Mouse (Mus musculus): ENCODE results near the gene Tex46. TPM values are rescaled to one million over a fixed set of nuclear protein-coding genes. Genes with fewer than 3 reads are reported as not detected.

Gene Tex46
- total and polyA plus RNA-seq, 2 experiments from 2014 or later, result not detected

DNA sequence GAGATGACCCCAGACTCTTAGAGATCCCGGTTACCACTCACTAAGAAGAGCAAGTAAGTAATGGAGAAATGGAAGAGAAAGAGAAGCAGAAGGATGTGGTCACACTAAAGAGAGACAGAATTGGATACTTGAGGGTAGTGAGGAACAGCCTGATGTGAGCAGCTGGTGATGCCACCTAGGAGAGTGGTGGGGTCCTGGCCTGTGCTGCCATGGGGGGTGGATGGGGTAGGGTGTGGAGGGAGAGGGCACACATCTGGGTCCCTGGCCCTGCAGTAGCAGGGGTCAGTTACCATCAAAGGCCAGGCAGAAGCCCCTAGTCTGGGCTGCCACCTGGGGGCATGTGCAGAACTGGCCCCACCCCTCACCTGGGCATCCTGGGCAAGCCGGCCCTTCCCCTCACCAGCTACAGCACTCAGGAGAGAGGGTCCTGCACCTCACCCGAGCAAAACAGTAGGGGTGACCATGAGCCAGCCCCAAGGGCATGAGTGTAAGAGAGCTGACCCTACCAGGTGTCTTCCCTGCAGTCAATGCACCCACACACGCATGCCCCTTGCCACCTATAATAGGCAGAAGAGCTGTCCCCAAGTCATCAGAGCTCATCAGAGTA is 22.9 kb upstream of the Tex46 start:
- ATAC-seq (ENCODE audit: insufficient read depth, low read depth) (no peak), DNase-seq (ENCODE audit: low spot score) (no peak)
- Histone ChIP-seq H3K27me3 (ENCODE audit: control insufficient read depth, insufficient read depth, low read length) (no peaks in the 10 kb centered on the region), H3K27ac (ENCODE audit: low read depth) (no peak overlapping the region), H3K9me3 (replicated peaks; ENCODE audit: control insufficient read depth, low read length) (no peaks in the 10 kb centered on the region), H3K4me1 (ENCODE audit: control insufficient read depth, insufficient read depth) (0 out of 2 replicates have a peak, but pooled peaks cover 7% of the 10 kb centered on the region), H3K4me2 (ENCODE audit: low read depth, low read length) (no peak overlapping the region), H3K36me3 (replicated peaks; ENCODE audit: control insufficient read depth, insufficient read depth, low read length) (peaks cover 8% of the 10 kb centered on the region; the same call in 1 of the 2 replicates), H3K9ac (replicated peaks; ENCODE audit: low read depth, low read length) (no peak overlapping the region), H3K4me3 (ENCODE audit: low read depth, low read length) (no peak overlapping the region)
- TF ChIP-seq EP300 (IDR thresholded peaks at IDR 0.05; ENCODE audit: low read depth), result no peak
- TF ChIP-seq CTCF (IDR thresholded peaks at IDR 0.05; ENCODE audit: low read depth), result no peak
- WGBS, result 81% methylated on average over 4 of the region's 4 CpGs

DNA sequence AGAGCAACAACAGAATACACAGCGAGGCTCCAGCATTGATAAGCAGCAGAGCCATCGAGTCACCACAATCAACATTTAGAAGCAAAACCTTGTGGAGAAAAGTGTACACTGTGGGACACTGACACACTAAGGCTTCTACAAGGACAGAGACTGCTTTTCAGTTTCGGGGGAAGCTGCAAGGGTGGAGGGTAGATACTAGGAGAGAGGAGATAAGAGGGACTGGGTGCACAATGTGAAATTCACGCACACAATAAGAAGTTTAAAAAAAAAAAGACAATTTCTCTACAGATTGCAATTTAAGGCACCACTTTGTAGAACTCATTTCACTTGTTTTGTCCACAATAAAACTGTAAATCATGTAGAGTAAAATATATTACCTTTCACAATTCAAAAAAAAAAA is 22.2 kb upstream of the Tex46 start:
- Histone ChIP-seq H3K4me1 (ENCODE audit: control insufficient read depth, insufficient read depth) (0 out of 2 replicates have a peak, but pooled peaks cover 4% of the 10 kb centered on the region), H3K36me3 (replicated peaks; ENCODE audit: control insufficient read depth, insufficient read depth, low read length) (peaks cover 8% of the 10 kb centered on the region; the same call in 1 of the 2 replicates), H3K9ac (replicated peaks; ENCODE audit: low read depth, low read length) (no peak overlapping the region), H3K4me2 (ENCODE audit: low read depth, low read length) (no peak overlapping the region), H3K27ac (ENCODE audit: low read depth) (no peak overlapping the region), H3K9me3 (replicated peaks; ENCODE audit: control insufficient read depth, low read length) (no peaks in the 10 kb centered on the region), H3K27me3 (ENCODE audit: control insufficient read depth, insufficient read depth, low read length) (no peaks in the 10 kb centered on the region), H3K4me3 (ENCODE audit: low read depth, low read length) (no peak overlapping the region)
- WGBS, result 62% methylated on average over 4 of the region's 4 CpGs
- ATAC-seq (ENCODE audit: insufficient read depth, low read depth) (no peak), DNase-seq (ENCODE audit: low spot score) (no peak)
- TF ChIP-seq CTCF (IDR thresholded peaks at IDR 0.05; ENCODE audit: low read depth) (no peak), EP300 (IDR thresholded peaks at IDR 0.05; ENCODE audit: low read depth) (no peak)

DNA sequence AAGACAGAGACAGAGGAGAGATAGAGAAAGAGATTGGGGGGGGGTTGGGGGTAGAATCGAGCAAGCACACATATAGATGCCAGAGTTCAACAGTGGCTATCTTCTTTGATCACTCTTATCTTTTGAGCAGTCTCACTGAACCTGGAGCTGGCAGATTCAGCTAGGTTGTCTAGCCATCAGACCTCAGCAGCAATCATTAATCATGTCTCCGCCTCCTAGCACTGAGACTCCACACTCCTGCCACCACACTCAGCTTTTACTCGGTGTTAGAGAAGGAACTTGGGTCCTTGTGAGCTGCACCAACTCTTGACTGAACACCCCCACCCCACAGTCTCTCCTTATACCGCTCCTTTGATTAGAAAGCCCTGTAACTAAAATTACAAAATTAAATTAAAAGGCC is 18.1 kb upstream of the Tex46 start:
- Histone ChIP-seq H3K4me3 (ENCODE audit: low read depth, low read length) (no peak overlapping the region), H3K9me3 (replicated peaks; ENCODE audit: control insufficient read depth, low read length) (no peaks in the 10 kb centered on the region), H3K36me3 (replicated peaks; ENCODE audit: control insufficient read depth, insufficient read depth, low read length) (0 out of 2 replicates have a peak, but pooled peaks cover 8% of the 10 kb centered on the region), H3K9ac (replicated peaks; ENCODE audit: low read depth, low read length) (no peak overlapping the region), H3K4me1 (ENCODE audit: control insufficient read depth, insufficient read depth) (no peaks in the 10 kb centered on the region), H3K4me2 (ENCODE audit: low read depth, low read length) (no peak overlapping the region), H3K27me3 (ENCODE audit: control insufficient read depth, insufficient read depth, low read length) (no peaks in the 10 kb centered on the region), H3K27ac (ENCODE audit: low read depth) (no peak overlapping the region)
- no peak for ATAC-seq (ENCODE audit: insufficient read depth, low read depth)
- DNase-seq (ENCODE audit: low spot score), result no peak
- WGBS, result 62% methylated on average over 4 of the region's 4 CpGs
- TF ChIP-seq CTCF (IDR thresholded peaks at IDR 0.05; ENCODE audit: low read depth), result no peak
- no peak for TF ChIP-seq EP300 (IDR thresholded peaks at IDR 0.05; ENCODE audit: low read depth)

DNA sequence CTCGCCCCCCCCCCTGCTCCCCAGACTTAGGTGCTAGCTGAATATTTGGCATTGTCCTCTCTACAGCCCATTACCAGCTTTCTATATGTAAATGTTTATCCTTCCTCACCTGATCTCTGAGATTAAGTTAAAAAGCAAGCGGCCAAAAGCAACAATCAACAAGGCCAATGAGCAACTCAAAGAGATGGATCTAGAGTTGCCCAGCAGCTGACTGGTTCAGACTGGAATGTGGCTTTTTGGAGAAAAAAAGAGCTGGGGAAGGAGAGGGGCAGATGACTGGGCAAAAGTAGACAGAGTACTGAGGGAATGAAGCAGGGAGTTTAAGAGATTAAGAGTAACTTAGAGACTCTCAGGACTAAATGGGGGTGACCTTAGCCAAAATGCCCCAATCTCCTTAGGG is 16.2 kb upstream of the Tex46 start:
- no peak overlapping the region for H3K27ac ChIP-seq (ENCODE audit: low read depth)
- H3K4me3 ChIP-seq (ENCODE audit: low read depth, low read length), result no peak overlapping the region
- H3K36me3 ChIP-seq (replicated peaks; ENCODE audit: control insufficient read depth, insufficient read depth, low read length), result 0 out of 2 replicates have a peak, but pooled peaks cover 8% of the 10 kb centered on the region
- no peak for TF ChIP-seq EP300 (IDR thresholded peaks at IDR 0.05; ENCODE audit: low read depth)
- TF ChIP-seq CTCF (IDR thresholded peaks at IDR 0.05; ENCODE audit: low read depth), result no peak
- ATAC-seq (ENCODE audit: insufficient read depth, low read depth) (no peak), DNase-seq (ENCODE audit: low spot score) (no peak)
- no peaks in the 10 kb centered on the region for H3K27me3 ChIP-seq (ENCODE audit: control insufficient read depth, insufficient read depth, low read length)
- WGBS, result 96% methylated on average over 2 of the region's 2 CpGs
- H3K9me3 ChIP-seq (replicated peaks; ENCODE audit: control insufficient read depth, low read length), result no peaks in the 10 kb centered on the region
- H3K4me1 ChIP-seq (ENCODE audit: control insufficient read depth, insufficient read depth), result no peaks in the 10 kb centered on the region
- no peak overlapping the region for H3K9ac ChIP-seq (replicated peaks; ENCODE audit: low read depth, low read length)
- H3K4me2 ChIP-seq (ENCODE audit: low read depth, low read length), result no peak overlapping the region

DNA sequence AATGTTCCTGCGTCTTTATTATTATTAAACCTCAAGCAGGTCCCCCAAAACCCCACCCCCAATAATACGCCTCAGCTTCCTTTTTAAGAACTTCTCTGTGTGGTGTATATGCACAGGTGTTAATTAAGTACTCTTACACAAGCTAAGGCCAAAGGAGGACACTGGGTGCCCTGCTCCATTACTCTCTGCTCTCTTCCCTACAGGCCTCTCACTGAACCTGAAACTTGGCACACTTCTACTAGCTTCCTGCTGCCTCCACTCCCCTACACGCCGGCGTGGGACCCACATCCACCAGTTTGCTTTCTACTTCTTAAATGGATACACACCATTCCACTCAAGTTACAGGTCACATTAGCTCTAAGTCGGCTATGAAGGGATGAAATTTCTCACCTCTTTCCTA is 15.0 kb upstream of the Tex46 start:
- H3K9ac ChIP-seq (replicated peaks; ENCODE audit: low read depth, low read length), result no peak overlapping the region
- TF ChIP-seq EP300 (IDR thresholded peaks at IDR 0.05; ENCODE audit: low read depth), result no peak
- WGBS, result 67% methylated on average over 6 of the region's 6 CpGs

More for the DNA sequence above, 15.0 kb upstream of the Tex46 start:
- Histone ChIP-seq H3K27ac (ENCODE audit: low read depth) (no peak overlapping the region), H3K4me3 (ENCODE audit: low read depth, low read length) (no peak overlapping the region), H3K27me3 (ENCODE audit: control insufficient read depth, insufficient read depth, low read length) (no peaks in the 10 kb centered on the region), H3K9me3 (replicated peaks; ENCODE audit: control insufficient read depth, low read length) (no peaks in the 10 kb centered on the region), H3K4me1 (ENCODE audit: control insufficient read depth, insufficient read depth) (0 out of 2 replicates have a peak, but pooled peaks cover under 1% of the 10 kb centered on the region), H3K36me3 (replicated peaks; ENCODE audit: control insufficient read depth, insufficient read depth, low read length) (0 out of 2 replicates have a peak, but pooled peaks cover 3% of the 10 kb centered on the region), H3K4me2 (ENCODE audit: low read depth, low read length) (no peak overlapping the region)
- no peak for ATAC-seq (ENCODE audit: insufficient read depth, low read depth)
- DNase-seq (ENCODE audit: low spot score), result no peak
